Mouse (Mus musculus) spleen, adult 2 months (tissue): ENCODE results near the gene Pcdh8. TPM values are rescaled to one million over a fixed set of nuclear protein-coding genes. Genes with fewer than 3 reads are reported as not detected.

Source experiments
- DNase-seq, 2 experiments: peaks; one replicate each; pipeline versions ENCODE4 v3.0.0 to v3.0.0-alpha.2; 2012 to 2021; ENCODE audit warnings: low spot score in 2 of 2, low read depth in 1 of 2
- H3K27ac ChIP-seq: fragments of 200-500 bp; 2 replicates; pipeline ENCODE4 v1.5.1; 2012; ENCODE audit warnings: low read length, inconsistent platforms; ENCODE audit not compliant: insufficient read depth
- H3K27me3 ChIP-seq: fragments of 200-500 bp; 2 replicates; pipeline ENCODE4 v1.6.1; 2012; ENCODE audit warnings: mild to moderate bottlenecking, moderate library complexity, low read length, inconsistent platforms; ENCODE audit not compliant: control insufficient read depth, insufficient read depth
- H3K36me3 ChIP-seq: fragments of 200-500 bp; 2 replicates; pipeline ENCODE4 v1.6.1; 2012; ENCODE audit warnings: mild to moderate bottlenecking, low read length, inconsistent platforms; ENCODE audit not compliant: control insufficient read depth, insufficient read depth
- H3K4me1 ChIP-seq: fragments of 200-500 bp; 2 replicates; pipeline ENCODE4 v1.6.1; 2011; ENCODE audit warnings: inconsistent platforms; ENCODE audit not compliant: control insufficient read depth, insufficient read depth, insufficient read length
- H3K4me3 ChIP-seq: fragments of 200-500 bp; 2 replicates; pipeline ENCODE4 v1.5.1; 2011; ENCODE audit warnings: mild to moderate bottlenecking, inconsistent platforms; ENCODE audit not compliant: insufficient read depth, insufficient read length; ENCODE audit errors: extremely low read depth
- CTCF ChIP-seq: fragments of 200-500 bp; IDR thresholded peaks from 2 replicates; pipeline ENCODE4 v1.5.1; 2011; ENCODE audit warnings: mild to moderate bottlenecking, inconsistent platforms; ENCODE audit not compliant: insufficient read depth, insufficient read length, insufficient replicate concordance; ENCODE audit errors: extremely low read depth
- POLR2A ChIP-seq: fragments of 200-500 bp; IDR thresholded peaks from 2 replicates; pipeline ENCODE4 v1.6.1; 2011; ENCODE audit warnings: low read depth, low read length, inconsistent platforms
- WGBS: fragments of 180-500 bp; shearing (Covaris S2); methylation state at CpG from one replicate; pipeline ENCODE4 v1.1.7; 2018; 5-methylcytosine and 5-hydroxymethylcytosine counted together
- polyA plus RNA-seq: library from polyadenylated mRNA; depleted of rRNA; stranded (reverse); fragments of >200 nt; gene quantifications from 2 replicates; pipeline ENCODE4 v1.2.3, GENCODE M21; 2012; rRNA removed

Pcdh8 gene
- polyA plus RNA-seq, 1 experiment = not detected

GRCm38 (mm10) chr14:79724002-79724681 lies 47.0 kb downstream of the Pcdh8 start:
- Histone ChIP-seq H3K36me3 (no peaks in the 10 kb centered on the region), H3K27me3 (no peaks in the 10 kb centered on the region), H3K4me3 (no peak overlapping the region), H3K4me1 (no peaks in the 10 kb centered on the region), H3K27ac (no peak overlapping the region)
- TF ChIP-seq POLR2A (no peak), CTCF (no peak)
- no peak for DNase-seq
- 89% methylated on average over 18 of the region's 18 CpGs for WGBS

GRCm38 (mm10) chr14:79722228-79722627 lies 48.9 kb downstream of the Pcdh8 start:
- no peaks in the 10 kb centered on the region for H3K4me1 ChIP-seq
- H3K27ac ChIP-seq = no peak overlapping the region
- WGBS = 81% methylated on average over 7 of the region's 7 CpGs
- no peaks in the 10 kb centered on the region for H3K27me3 ChIP-seq
- H3K36me3 ChIP-seq = no peaks in the 10 kb centered on the region
- no peak overlapping the region for H3K4me3 ChIP-seq
- no peak for DNase-seq
- no peak for TF ChIP-seq CTCF
- no peak for TF ChIP-seq POLR2A

Other genes starting within 250 kb of the Pcdh8 start
- 3.4 and 3.7 TPM in 2 replicates for gene Sugt1, start 183.6 kb downstream of the Pcdh8 start, polyA plus RNA-seq
- gene Cnmd, start 109.1 kb downstream of the Pcdh8 start, polyA plus RNA-seq = not detected in 2 replicates
- 0.09 and 0.26 TPM in 2 replicates for gene Olfm4, start 212.8 kb upstream of the Pcdh8 start, polyA plus RNA-seq